Mouse (Mus musculus) Patski (cell line): Measurements from ENCODE around the gene Cbx2. TPM values are rescaled to one million over a fixed set of nuclear protein-coding genes. Genes with fewer than 3 reads are reported as not detected.

Experiments used
- ATAC-seq: fragments of 100-300 bp; one replicate; pipeline ENCODE4 v1.8.0; 2021
- CTCF ChIA-PET: fragments of 350-600 bp; sonication (Branson Sonifier 250); formaldehyde crosslinking; loops from one replicate; lab custom pipeline; 2022; ENCODE audit warnings: inconsistent platforms; lab: Charles Lee
- POLR2A ChIA-PET: fragments of 350-600 bp; sonication (Branson Sonifier 250); formaldehyde crosslinking; loops from one replicate; lab custom pipeline; 2022; ENCODE audit warnings: antibody characterized with exemption, inconsistent platforms; lab: Charles Lee
- DNase-seq: peaks from one replicate; pipeline ENCODE4 v3.0.0-alpha.2; 2011; ENCODE audit warnings: low read depth, low spot score
- H3K27me3 ChIP-seq: fragments of 371-371 bp; one replicate; pipeline ENCODE4 v1.5.1; 2021
- CTCF ChIP-seq: fragments of 100-300 bp; IDR thresholded peaks from one replicate; pipeline ENCODE4 v1.5.1; 2021
- in situ Hi-C: fragments of 300-500 bp; cut with MboI; formaldehyde crosslinking; loops from 3 replicates; pipeline ENCODE4 v1.11.1; 2018; ENCODE audit warnings: low pct_unique_long_range_greater_than_20kb, mixed read lengths
- polyA plus RNA-seq: library from polyadenylated mRNA; unstranded; gene quantifications from one replicate; pipeline ENCODE4 v1.2.3, GENCODE M21; 2021

Gene Cbx2
- polyA plus RNA-seq, 1 experiment from 2014 or later = 9.3 TPM

GRCm38 (mm10) chr11:119017506-119017905, 5.3 kb upstream of the Cbx2 start:
- DNase-seq (no peak), ATAC-seq (no peak)
- in situ Hi-C loops = no loop called here
- CTCF ChIA-PET = interaction anchor here (1.1 kb wide), 1 partner anchor 19 kb away, joined by 4 read pairs; no protein-coding TSS in a partner anchor
- TF ChIP-seq CTCF = no peak
- peaks cover 4% of the 10 kb centered on the region for H3K27me3 ChIP-seq
- POLR2A ChIA-PET = no interaction called here

- ChIA-PET CTCF (no interaction called here), POLR2A (no interaction called here)
- peaks cover 4% of the 10 kb centered on the region for H3K27me3 ChIP-seq
- ATAC-seq (no peak), DNase-seq (no peak)
- in situ Hi-C loops = no loop called here
- TF ChIP-seq CTCF = no peak
Observed at GRCm38 (mm10) chr11:119021180-119021579, 1.6 kb upstream of the Cbx2 start.

- no peak for TF ChIP-seq CTCF
- DNase-seq = no peak
- ATAC-seq = no peak
- H3K27me3 ChIP-seq = peaks cover 4% of the 10 kb centered on the region
- in situ Hi-C loops = no loop called here
- CTCF ChIA-PET = interaction anchor here (0.9 kb wide), 1 partner anchor 17 kb away, joined by 3 read pairs; no protein-coding TSS in a partner anchor
- POLR2A ChIA-PET = interaction anchor here (1.4 kb wide), 1 partner anchor 19 kb away, joined by 5 read pairs; the partner anchor contains the start of gene Cbx8
Observed at GRCm38 (mm10) chr11:119022068-119022894, 481 bp upstream of the Cbx2 start.

- ATAC-seq = no peak
- ChIA-PET POLR2A (interaction anchor here (0.6 to 1.9 kb wide), 3 partner anchors 17 to 232 kb away, joined by 4 to 5 read pairs (median 5); partner anchors contain the start of gene Cbx8), CTCF (interaction anchor here (0.9 to 2.7 kb wide), 6 partner anchors 10 to 27 kb away, joined by 3 to 14 read pairs (median 4); no protein-coding TSS in a partner anchor)
- in situ Hi-C loops = no loop called here
- H3K27me3 ChIP-seq = peaks cover 4% of the 10 kb centered on the region
- no peak for DNase-seq
- no peak for TF ChIP-seq CTCF
Observed at GRCm38 (mm10) chr11:119023616-119023980, 836 bp downstream of the Cbx2 start.

- H3K27me3 ChIP-seq = peaks cover 4% of the 10 kb centered on the region
- in situ Hi-C loops = no loop called here
- ChIA-PET POLR2A (interaction anchor here (0.6 to 1.9 kb wide), 2 partner anchors 103 to 231 kb away, joined by 4 to 5 read pairs; no protein-coding TSS in a partner anchor), CTCF (interaction anchor here (1.4 to 2.7 kb wide), 4 partner anchors 9 to 27 kb away, joined by 3 to 14 read pairs (median 4); no protein-coding TSS in a partner anchor)
- ATAC-seq (no peak), DNase-seq (no peak)
- TF ChIP-seq CTCF = no peak
Observed at GRCm38 (mm10) chr11:119024260-119024659, 1.5 kb downstream of the Cbx2 start.

GRCm38 (mm10) chr11:119026203-119026602, 3.4 kb downstream of the Cbx2 start:
- no peak for TF ChIP-seq CTCF
- ChIA-PET POLR2A (interaction anchor here (0.6 kb wide), 1 partner anchor 59 kb away, joined by 3 read pairs; no protein-coding TSS in a partner anchor), CTCF (no interaction called here)
- H3K27me3 ChIP-seq = peaks cover 4% of the 10 kb centered on the region
- ATAC-seq = no peak
- in situ Hi-C loops = no loop called here
- no peak for DNase-seq

- POLR2A ChIA-PET = interaction anchor here (0.6 kb wide), 1 partner anchor 13 kb away, joined by 4 read pairs; no protein-coding TSS in a partner anchor
Observed at GRCm38 (mm10) chr11:119033874-119034558, 11.3 kb downstream of the Cbx2 start.

GRCm38 (mm10) chr11:119034635-119035034, 11.9 kb downstream of the Cbx2 start:
- ChIA-PET POLR2A (interaction anchor here (0.6 kb wide), 1 partner anchor 12 kb away, joined by 4 read pairs; no protein-coding TSS in a partner anchor), CTCF (interaction anchor here (3.7 kb wide), 1 partner anchor 10 kb away, joined by 14 read pairs; no protein-coding TSS in a partner anchor)
- ATAC-seq = no peak
- no peaks in the 10 kb centered on the region for H3K27me3 ChIP-seq
- no peak for TF ChIP-seq CTCF
- in situ Hi-C loops = no loop called here
- DNase-seq = no peak

More at GRCm38 (mm10) chr11:119033874-119034558, 11.3 kb downstream of the Cbx2 start:
- in situ Hi-C loops = no loop called here
- DNase-seq (no peak), ATAC-seq (peak; percentile 31)
- CTCF ChIA-PET = interaction anchor here (0.7 to 3.7 kb wide), 3 partner anchors 10 to 156 kb away, joined by 4 to 14 read pairs (median 4); no protein-coding TSS in a partner anchor
- H3K27me3 ChIP-seq = no peaks in the 10 kb centered on the region
- TF ChIP-seq CTCF = no peak

GRCm38 (mm10) chr11:119035094-119035685, 12.4 kb downstream of the Cbx2 start:
- ChIA-PET CTCF (interaction anchor here (0.6 to 3.7 kb wide), 2 partner anchors 11 to 155 kb away, joined by 3 to 14 read pairs; no protein-coding TSS in a partner anchor), POLR2A (no interaction called here)
- H3K27me3 ChIP-seq = no peaks in the 10 kb centered on the region
- ATAC-seq (no peak), DNase-seq (no peak)
- in situ Hi-C loops = no loop called here
- TF ChIP-seq CTCF = no peak

- POLR2A ChIA-PET = no interaction called here
- H3K27me3 ChIP-seq = no peaks in the 10 kb centered on the region
- CTCF ChIA-PET = interaction anchor here (0.6 to 1.0 kb wide), 2 partner anchors 12 to 155 kb away, joined by 3 to 4 read pairs; no protein-coding TSS in a partner anchor
- ATAC-seq (no peak), DNase-seq (no peak)
- in situ Hi-C loops = no loop called here
- TF ChIP-seq CTCF = no peak
Observed at GRCm38 (mm10) chr11:119035686-119036165, 13.0 kb downstream of the Cbx2 start.
